Mouse (Mus musculus): ENCODE results near the gene Hapln4.

DNA sequence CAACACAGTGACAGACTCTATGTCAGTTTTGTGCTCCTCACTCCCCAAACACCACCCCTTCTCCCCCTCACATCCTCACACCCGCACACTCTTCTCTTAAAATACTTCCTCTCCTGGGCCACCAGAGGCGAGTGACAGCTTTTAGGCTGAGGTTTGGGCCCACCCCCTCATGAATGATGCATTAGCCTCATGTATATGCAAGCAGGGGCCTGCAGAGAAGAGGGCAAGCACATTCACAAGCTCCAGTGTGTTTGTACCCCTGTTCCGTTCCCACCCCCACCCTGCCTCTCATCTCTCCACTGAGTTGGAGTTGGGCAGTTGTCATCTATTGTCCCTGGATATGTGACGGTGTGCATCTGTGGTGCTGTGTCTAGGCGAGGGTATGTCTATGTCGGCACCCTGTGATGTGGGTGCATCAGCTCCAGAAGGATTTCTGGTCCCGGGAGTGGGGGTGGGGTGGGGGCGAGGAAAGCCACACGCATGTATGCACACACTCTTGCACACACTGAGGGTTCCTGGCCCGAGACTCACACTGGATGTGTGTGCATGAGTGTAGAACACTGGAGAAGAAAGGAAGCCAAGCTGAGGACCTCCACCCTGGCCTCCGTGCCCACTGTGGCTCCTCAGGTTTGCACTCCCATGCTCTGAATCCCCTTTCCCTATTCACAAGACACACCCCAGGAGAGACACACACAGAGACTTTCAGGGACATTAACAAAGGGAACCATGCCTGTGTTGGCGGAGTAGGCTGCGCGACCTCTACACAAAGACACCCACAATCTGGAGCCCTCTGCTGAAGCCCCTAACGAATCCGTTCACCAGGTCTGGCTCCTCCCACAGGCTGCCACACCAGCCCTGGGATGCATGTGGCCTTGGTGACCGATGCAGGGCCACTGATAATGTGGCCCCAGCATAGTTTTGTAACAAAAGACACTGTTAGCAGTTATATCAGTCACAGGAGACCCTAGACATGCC lies 35.8 kb downstream of the Hapln4 start:
- TF ChIP-seq CTCF (IDR thresholded peaks at IDR 0.05) (no peak), EP300 (IDR thresholded peaks at IDR 0.05) (no peak)

Measured in lung, postnatal 0 days (tissue).